25 mouse cellular contexts compared by ENCODE assay signal in genomic region chr19:40372679-40373078, GRCm38 (mm10).
DNase-seq lines count a peak whose midpoint lies in the region; ATAC-seq and TF ChIP-seq lines count a peak whose summit lies in the region.
"Had no signal": no experiment of that assay in that cellular context is flagged by ENCODE, and none has a peak within 500 bp of the region (broad histone marks: within the 10 kb centered on the region; RNA-seq: fewer than 3 reads in every experiment).

No protein-coding gene starts in this region.

- H3K27me3 ChIP-seq in intestine, embryonic 15.5 days (replicated peaks) = no peaks in the 10 kb centered on the region
- H3K27me3 ChIP-seq: embryonic facial prominence, embryonic 15.5 days; hindbrain, embryonic 13.5 days; limb, embryonic 15.5 days; midbrain, embryonic 15.5 days had no signal

- DNase-seq in gastrocnemius, adult 2 months = no peak
- DNase-seq in gastrocnemius, postnatal 25 days = no peak
- DNase-seq in left cerebral cortex, adult 2 months (ENCODE audit: extremely low spot score in 1 of 2, low spot score in 2 of 2) = no peak
- no peak for DNase-seq in left cerebral cortex, postnatal 36 days (ENCODE audit: low spot score in 2 of 2)
- DNase-seq in brain, adult 2 months (ENCODE audit: low read depth, low spot score) = peak; percentile 70
- DNase-seq in layer of hippocampus, adult 11-12 months (ENCODE audit: low spot score) = no peak
- DNase-seq: adrenal gland, adult 8-10 months; cerebellum, adult 8-10 months; heart, postnatal 10 days; kidney, adult 9 months; kidney, postnatal 14 days; left cerebral cortex, postnatal 4 days; lung, postnatal 4 days; right cerebral cortex, postnatal 25 days; spleen, adult 18-20 months; thymus, postnatal 14 days had no signal

- H3K36me3 ChIP-seq in intestine, embryonic 15.5 days = no peaks in the 10 kb centered on the region
- H3K36me3 ChIP-seq: embryonic facial prominence, embryonic 15.5 days had no signal

- H3K4me2 ChIP-seq in intestine, embryonic 15.5 days (replicated peaks) = no peak overlapping the region
- H3K4me2 ChIP-seq: embryonic facial prominence, embryonic 15.5 days; heart, embryonic 11.5 days; hindbrain, embryonic 13.5 days; limb, embryonic 15.5 days; midbrain, embryonic 15.5 days had no signal

- H3K27ac ChIP-seq in gastrocnemius, adult 2 months = peak overlapping the region; percentile 91
- H3K27ac ChIP-seq in left cerebral cortex, adult 2 months = peak overlapping the region; percentile 74
- H3K27ac ChIP-seq in cortical plate, adult 2 months (ENCODE audit: insufficient read depth, low read length) = peak overlapping the region; percentile 74
- no peak overlapping the region for H3K27ac ChIP-seq in intestine, embryonic 15.5 days
- H3K27ac ChIP-seq: embryonic facial prominence, embryonic 15.5 days; limb, embryonic 15.5 days had no signal

- intact Hi-C loops in gastrocnemius, adult 2 months (cut with DNase I) = no loop called here
- intact Hi-C loops in left cerebral cortex, adult 2 months (cut with DNase I) = no loop called here
- intact Hi-C loops in left cerebral cortex, postnatal 36 days (cut with DNase I) = no loop called here

- ATAC-seq in intestine, embryonic 15.5 days = no peak
- ATAC-seq: intestine, embryonic 16.5 days; midbrain, embryonic 15.5 days had no signal

- TF ChIP-seq POLR2A in cortical plate, adult 2 months (IDR thresholded peaks at IDR 0.05; ENCODE audit: extremely low read depth, insufficient read depth, low read length) = no peak

- no peak overlapping the region for H3K9ac ChIP-seq in intestine, embryonic 15.5 days
- H3K9ac ChIP-seq: embryonic facial prominence, embryonic 15.5 days; hindbrain, embryonic 13.5 days; limb, embryonic 15.5 days; midbrain, embryonic 15.5 days had no signal

- no peak overlapping the region for H3K4me3 ChIP-seq in gastrocnemius, adult 2 months
- no peak overlapping the region for H3K4me3 ChIP-seq in left cerebral cortex, adult 2 months
- no peak overlapping the region for H3K4me3 ChIP-seq in cortical plate, adult 2 months (ENCODE audit: insufficient read depth, low read length)
- H3K4me3 ChIP-seq in intestine, embryonic 15.5 days (replicated peaks) = no peak overlapping the region
- H3K4me3 ChIP-seq: embryonic facial prominence, embryonic 15.5 days; hindbrain, embryonic 13.5 days; limb, embryonic 15.5 days; midbrain, embryonic 15.5 days; myocyte had no signal

- H3K9me3 ChIP-seq in intestine, embryonic 15.5 days = no peaks in the 10 kb centered on the region
- H3K9me3 ChIP-seq: embryonic facial prominence, embryonic 15.5 days; hindbrain, embryonic 13.5 days; limb, embryonic 15.5 days; midbrain, embryonic 15.5 days had no signal

- WGBS in intestine, embryonic 15.5 days = 88% methylated on average over 5 of the region's 5 CpGs

- H3K4me1 ChIP-seq in cortical plate, adult 2 months (ENCODE audit: control insufficient read depth, insufficient read depth, low read length) = peaks cover 12% of the 10 kb centered on the region
- H3K4me1 ChIP-seq in intestine, embryonic 15.5 days (replicated peaks) = peaks cover 10% of the 10 kb centered on the region; the same call in 1 of the 2 replicates

- no peak for TF ChIP-seq CTCF in gastrocnemius, adult 2 months (IDR thresholded peaks at IDR 0.05)
- no peak for TF ChIP-seq CTCF in left cerebral cortex, adult 2 months (IDR thresholded peaks at IDR 0.05)
- no peak for TF ChIP-seq CTCF in cortical plate, adult 2 months (IDR thresholded peaks at IDR 0.05; ENCODE audit: extremely low read depth, insufficient read depth, low read length)
